Mouse (Mus musculus) ovary, postnatal 10 days (tissue): ENCODE measurements around the gene Hormad2.

Source experiments
- DNase-seq: peaks from one replicate; pipeline ENCODE4 v3.0.0; 2022; ENCODE audit warnings: low spot score

Hormad2 gene

DNA sequence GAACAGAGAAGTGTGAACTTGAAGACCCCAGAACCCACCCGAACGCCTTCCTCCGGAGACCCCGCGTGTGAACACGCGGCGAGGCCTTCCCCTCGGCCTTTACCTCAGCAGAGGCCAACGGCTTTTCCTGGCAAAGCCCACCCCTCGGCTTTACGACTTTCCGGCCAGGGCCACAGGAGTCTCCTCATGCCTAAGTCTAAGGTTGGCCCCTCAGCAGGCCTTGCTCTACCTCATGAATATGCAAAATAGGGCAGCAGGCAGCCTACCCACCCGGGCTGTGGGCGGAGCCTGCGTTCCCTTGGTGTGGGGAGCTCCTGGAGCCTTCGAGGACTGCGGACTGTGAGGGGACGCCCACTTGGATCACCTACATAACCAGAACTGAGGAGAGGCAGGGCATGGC lies at the start of gene Hormad2:
Hormad2 (minus strand) TSS at position 128 of the 400 bp plus-strand sequence.
- DNase-seq, result no peak

DNA sequence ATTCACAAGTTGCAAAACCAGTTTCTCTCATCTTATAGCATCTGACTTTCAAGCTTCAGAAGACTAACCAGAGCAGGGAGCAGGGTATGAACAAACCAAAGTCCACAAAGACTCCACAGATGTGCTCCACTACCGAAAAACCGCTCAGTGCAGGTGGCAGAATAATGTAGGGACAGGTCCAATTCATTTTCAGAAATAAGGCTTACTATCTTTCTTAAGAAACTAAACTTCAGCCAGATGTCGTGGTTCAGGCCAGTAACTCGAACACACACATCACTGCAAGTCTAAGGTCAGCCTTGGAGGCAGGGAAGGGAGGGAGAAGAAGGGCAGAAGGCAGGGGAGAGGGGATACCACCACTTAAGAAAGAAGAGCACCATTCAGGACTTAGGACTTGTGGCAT lies 48.3 kb upstream of the Hormad2 start:
- DNase-seq, result no peak

DNA sequence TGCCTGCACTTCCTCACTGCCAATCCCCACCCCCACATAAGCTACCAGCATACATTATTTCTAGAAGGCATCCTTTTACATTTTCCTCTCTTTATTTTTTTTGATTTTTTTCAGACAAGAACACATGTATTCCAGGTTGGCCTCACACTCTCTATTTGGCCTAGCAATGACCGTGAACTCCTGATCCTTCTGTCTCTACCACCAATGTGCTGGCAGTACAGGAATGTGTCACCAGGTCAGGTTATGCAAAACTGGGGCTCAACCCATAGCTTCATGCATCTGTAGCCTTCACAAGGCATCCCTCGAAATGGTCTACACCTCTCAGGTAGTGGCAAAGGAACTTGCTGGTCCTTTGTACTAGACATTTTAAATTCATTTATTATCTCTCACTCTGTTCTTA lies 47.9 kb upstream of the Hormad2 start:
- no peak for DNase-seq

DNA sequence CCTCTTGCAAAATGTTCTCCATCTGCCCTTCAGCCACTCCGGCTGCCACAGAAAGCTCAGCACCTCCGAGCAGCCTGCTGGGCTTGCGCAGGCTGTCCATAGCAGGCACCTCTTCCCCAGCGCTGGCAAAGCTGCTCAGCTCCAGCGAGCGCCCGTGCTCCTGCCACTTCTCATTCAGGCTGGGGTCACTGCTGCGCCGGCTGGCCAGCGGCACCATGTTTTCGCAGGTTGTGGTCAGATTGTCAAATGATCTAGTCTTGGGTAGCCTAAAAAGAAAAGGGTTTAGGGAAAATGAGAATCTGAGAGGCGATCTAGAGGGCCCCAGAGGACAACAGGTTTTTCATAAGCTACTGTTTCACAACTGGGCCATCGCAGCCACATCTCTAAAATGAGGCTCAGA lies 47.5 kb upstream of the Hormad2 start:
- DNase-seq, result no peak

DNA sequence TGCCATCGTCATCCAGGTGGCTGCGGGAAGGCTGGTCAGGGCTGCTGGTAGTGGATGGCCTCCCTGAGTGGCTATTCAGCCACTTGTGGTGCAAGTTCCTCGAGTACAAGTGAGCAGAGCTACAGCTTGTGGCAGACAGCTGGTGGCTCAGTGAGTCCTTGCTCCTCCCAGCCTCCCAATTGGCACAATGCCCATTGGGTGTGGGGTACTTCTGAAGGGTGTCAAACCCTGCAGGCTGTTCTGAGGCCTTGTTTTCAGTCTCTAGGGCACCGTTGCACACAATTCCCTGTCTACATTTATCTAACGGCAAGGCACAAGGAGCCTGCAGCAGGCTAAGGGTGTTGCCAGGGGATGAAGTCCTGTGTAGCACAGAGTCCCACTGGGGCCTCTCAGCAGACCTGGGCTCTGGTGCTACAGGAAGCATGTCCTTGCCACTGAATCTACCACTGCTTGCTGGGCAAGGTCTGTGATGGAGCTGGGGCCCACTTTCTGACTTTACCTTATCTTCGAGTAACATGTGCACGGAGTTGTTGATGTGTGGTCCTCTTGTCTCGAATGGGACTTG lies 46.6 kb upstream of the Hormad2 start:
- no peak for DNase-seq

DNA sequence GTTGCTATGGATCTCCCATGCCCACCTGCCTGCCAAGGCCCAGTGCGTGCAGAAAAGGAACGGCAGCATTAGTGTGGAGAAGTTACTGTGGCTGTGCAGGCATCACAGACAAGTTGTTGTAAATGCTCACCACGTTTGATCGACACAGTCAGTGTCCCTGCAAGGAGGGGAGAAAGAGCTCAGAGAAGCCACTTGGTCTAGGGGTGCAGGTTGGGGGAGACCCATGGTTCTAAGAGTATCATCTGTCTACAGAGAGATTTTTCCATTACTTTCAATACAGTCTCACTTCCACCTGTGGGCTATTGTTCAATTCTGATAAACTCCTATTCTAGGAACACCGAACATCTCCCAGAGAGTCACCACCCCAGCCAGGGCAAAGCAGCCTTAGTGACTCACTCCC lies 43.6 kb upstream of the Hormad2 start:
- DNase-seq, result no peak

DNA sequence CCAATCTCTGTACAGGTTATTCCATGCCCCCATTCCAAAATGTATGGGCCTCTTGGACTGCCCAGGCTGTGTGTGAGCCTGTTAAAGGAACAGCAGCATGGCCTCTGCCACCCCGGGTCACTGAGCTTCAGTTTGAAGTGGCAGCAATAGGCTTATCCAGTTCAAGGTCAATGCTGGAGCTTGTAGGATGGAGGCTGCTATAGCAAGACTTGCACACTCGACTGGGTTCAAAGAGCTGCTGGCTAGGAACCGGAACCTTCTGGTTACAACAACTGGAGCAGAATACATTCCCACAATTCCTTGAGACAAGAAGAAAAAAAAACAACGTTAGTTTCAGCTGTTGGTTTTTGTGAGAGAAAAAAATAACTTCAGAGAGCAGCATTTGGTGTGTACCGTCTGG lies 41.7 kb upstream of the Hormad2 start:
- no peak for DNase-seq

DNA sequence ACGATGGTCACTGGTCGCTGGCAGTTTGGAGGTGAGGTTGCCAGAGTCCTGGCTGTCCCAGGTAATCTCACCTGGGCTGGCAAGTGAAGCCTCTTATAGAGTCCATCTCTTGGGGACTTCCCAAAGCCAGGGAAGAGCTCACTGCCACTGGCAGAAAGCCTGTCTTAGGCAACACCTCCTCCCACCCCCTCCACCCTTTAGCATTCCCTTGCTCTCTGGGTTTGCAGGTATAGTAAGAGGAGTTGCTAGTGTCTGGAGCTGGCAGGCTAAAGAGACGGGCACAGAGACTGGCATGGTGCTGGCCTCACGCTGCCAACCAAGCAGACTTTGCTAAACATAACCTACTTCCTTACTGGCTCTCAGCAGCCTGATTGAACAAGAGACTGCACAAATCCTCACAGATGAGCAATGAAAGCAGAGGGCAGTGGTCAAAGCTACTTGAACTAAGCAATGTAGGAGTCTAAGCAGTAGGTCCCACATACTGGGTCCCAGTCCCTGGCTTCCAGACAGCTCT lies 35.3 kb upstream of the Hormad2 start:
- DNase-seq, result no peak

DNA sequence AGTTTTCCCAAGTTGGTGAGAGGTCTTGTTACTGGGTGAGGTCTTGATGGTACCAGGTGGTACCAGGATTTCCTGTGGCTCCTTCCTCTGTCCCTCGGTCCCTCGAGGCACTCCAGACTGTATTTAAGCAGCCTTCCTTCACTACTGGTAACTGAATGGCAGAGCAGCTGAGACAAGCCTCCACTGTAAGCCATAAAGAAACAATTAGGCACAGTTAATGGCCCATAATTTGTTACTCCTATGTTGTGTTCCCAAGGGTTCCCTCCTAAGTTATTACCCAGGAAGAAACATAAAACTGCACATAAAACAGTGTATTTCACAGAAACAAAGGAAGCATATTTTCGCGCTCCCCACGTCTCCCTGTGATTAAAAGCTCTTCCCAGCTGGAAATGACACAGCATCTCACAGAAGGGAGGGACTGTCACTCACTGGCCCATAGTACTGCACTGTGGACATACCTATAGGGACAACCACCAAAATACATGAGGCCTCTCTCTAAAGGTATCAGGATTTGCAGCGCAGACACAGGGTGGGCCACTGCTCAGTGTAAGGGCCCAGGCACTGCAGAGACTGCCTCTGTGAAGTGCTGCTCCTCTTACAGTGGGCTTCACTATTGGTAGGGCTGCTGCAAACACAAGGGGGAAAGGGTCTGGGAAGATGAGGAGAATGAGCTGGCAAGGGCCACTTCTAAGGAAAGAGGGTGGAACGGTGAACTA lies 31.7 kb upstream of the Hormad2 start:
- DNase-seq, result no peak

DNA sequence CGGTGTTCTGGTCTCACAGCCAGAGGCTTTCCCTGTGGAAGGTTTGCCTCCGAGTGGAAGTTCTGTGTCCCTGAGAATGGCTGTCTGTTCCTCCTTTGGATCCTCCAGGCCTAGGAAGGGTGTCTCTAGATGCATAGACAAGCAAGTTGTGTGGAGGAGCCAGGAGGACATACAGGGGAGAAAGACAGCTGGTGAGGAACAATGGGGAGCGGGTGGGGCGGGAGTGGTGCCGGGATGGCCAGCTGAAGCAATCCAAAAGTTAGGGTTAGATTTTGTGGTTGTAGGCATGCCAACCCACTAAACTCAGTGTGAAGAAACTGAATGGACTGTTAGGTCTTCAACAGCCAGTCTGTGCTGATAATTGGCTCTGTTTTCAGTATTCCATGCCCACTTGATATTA lies 30.8 kb upstream of the Hormad2 start:
- no peak for DNase-seq

DNA sequence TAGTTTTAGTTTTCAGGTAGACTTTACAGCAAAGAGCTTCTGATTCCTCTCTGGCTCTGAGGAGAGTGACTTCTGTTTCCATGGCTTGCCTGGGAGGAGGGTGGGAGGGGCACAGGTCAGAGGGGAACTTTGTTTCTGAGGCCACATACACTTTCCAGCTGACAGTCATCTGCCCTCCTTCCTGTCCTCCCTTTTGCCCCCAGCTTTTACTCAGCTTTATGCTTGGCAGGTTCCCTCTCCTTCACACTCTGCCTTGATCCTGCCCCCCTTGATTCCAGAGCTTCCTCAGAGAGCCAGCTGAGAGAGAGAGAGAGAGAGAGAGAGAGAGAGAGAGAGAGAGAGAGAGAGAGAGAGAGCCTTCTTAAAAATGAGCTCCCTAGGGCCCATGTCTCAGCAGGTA lies 30.3 kb upstream of the Hormad2 start:
- no peak for DNase-seq

DNA sequence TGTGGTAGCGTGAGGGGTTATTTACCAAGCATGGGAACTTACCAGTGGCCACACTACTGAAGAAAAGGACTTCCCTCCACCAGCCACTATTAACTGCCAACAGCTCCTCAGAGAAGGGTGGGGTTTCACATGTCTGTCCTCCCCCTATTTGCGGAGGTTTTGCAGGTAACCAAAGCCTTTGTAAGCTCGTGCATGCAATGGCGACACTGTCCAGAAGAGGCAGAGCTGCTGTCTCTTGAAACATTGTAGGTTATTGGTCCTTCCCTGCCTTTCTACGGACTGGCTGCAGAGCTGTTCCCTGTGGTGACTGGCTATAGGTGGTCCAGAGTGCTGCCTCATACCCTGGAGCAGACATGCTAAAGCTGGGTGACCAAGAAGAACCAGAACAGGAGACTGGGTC lies 28.2 kb upstream of the Hormad2 start:
- DNase-seq, result no peak

DNA sequence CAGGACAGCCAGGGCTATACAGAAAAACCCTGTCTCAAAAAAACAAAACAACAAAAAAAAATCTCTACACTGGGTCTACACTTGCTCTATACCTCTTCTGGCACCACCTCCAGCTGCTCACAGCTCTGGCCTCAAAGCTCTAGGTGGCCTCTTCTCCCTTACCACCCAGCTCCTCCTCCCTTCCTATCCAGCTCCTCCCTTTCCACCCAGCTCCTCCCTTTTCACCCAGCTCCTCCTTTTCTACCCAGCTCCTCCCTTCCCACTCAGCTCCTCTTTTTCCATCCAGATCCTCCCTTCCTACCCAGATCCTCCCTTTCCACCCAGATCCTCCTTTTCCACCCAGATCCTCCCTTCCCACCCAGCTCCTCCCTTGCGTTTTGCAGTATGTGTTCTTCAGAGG lies 26.5 kb upstream of the Hormad2 start:
- no peak for DNase-seq

DNA sequence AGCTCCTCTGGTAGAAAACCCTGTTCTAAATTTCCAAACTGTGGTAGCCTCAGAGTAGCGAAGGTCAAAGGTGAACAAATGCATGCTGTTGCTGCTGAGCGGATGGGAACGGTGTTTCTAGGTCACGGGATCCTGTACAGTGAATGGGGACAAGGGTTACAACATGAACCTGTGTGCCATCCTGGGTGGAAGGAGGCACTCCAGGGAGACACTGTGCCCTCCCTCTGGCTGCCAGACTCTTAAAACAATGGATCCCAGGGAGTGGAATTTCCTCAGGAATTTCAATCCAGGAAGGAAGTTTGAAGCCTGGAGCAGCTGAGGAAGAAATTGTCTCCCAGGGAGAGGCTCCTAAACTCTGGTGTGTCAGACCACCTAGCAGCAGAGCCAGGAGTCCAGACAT lies 25.3 kb upstream of the Hormad2 start:
- DNase-seq, result no peak

DNA sequence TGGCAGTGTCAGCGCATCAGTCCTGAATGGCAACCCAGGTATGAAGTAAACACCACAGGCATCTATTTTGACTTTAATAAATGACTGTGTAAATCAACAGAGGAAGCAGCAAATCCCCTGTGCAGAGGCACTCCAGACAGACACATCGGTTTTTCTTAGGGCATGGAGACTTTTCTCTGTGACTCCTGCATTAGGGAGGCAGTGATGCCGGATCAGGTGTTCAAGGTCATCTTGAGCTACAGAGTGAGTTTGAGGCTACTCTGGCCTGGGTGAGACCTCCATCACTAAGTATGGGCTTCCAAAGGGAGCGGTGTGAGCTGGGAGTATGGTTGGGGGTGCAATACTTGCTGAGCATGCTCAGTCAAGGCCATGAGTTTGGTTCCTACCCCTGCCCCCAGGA lies 23.7 kb upstream of the Hormad2 start:
- no peak for DNase-seq

DNA sequence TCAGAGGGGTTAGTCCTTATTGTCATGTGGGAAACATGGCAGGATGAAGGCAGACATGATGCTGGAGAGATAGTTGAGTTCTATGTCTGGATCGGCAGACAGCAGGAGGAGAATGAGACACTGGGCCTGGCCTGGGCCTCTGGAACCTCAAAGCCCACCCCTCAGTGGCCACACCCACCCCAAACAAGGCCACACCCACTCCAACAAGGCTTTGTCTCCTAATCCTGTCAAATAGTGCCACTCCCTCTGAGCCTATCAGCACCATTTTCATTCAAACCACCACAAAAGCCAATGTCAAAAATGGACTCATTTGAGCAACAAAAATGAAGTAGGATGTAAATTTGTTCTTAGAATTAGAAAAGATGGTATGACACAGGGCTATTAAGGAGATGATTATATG lies 23.3 kb upstream of the Hormad2 start:
- DNase-seq, result no peak

DNA sequence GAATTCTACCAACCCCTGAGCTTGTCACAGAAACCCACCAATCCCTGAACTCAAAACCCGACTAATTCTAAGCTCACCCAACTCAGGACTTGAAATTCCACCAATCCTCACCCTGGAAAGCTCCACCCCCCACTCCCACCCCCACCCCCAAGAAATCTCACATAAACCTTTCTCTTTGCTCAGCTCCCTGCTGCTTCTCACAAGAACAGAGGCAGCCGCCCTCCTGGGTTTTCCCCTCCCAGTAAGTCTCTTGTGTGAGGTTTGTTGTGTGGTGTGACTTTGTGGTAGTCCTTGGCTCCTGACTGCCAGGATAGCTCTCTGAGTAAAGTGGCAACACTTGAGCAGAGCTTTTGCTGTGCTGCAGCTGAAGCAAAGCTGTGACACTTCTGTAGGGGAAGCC lies 22.0 kb upstream of the Hormad2 start:
- DNase-seq, result no peak

DNA sequence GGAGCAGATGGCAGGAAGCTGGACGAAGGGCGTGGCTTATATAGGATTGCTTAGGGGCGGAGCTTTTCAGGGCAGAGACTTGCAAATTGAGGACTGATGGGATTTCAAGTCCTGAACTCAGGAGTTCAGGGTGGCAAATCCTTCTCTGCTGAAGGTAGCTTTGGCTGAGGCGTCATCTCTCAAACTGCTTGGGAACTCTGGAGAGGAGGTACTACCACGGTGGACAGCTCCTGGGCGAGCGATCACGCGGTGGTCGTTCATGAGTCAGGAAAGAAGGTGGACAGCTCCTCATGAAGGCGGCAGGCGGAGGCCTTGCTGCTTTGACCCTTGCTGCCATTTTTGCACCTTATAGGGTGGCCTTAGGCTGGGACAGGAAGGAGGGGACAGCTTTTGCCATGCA lies 20.2 kb upstream of the Hormad2 start:
- DNase-seq, result no peak

DNA sequence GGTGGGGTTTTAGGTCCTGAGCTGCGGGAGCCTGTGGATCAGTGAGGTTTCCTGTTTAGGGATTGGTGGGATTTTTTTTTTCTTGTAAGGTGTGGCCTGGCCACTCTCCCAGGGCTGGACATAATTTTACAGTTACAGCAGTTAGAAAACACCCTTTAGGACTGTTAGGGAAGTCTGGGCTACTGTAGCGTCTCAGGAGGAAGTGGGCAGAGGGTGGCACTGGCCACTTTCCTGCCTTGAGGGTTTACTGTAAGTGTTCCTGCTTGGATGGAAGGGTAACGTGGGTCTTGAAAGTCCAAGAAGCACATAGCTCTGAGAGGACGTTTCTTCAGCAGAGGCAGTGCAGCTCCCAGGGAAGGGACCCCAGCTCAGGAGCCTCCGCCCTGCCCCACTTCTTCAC lies 19.7 kb upstream of the Hormad2 start:
- no peak for DNase-seq

DNA sequence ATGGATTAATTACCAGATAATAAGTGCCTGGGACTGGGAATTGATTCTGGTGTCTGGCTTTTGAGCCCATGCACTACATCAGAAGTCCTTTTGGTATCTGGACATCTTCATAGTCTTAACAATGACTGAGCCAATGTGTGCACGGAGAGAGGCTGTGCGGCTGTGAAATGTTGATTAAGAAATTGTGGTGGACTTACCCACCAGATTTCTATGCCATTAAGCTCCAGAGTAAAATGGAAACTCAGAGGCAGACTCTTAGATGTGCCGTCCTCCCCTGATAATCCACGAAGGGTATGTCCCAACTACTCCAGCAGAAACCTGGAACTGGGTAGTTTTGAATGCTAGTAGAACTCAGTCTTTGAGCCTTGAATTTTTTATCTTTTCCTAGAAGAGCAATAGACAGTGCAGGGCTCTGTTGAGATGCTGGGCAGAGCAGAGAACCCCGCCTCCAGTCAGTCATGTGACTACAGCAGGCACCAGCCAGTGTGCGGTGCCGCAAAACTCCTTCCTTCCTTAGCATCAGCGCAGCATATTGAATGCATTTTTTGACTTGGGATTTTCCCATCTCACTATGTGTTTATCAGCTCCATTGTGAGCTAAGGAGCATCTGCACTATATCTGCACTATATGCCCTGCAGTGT lies 14.1 kb upstream of the Hormad2 start:
- no peak for DNase-seq

DNA sequence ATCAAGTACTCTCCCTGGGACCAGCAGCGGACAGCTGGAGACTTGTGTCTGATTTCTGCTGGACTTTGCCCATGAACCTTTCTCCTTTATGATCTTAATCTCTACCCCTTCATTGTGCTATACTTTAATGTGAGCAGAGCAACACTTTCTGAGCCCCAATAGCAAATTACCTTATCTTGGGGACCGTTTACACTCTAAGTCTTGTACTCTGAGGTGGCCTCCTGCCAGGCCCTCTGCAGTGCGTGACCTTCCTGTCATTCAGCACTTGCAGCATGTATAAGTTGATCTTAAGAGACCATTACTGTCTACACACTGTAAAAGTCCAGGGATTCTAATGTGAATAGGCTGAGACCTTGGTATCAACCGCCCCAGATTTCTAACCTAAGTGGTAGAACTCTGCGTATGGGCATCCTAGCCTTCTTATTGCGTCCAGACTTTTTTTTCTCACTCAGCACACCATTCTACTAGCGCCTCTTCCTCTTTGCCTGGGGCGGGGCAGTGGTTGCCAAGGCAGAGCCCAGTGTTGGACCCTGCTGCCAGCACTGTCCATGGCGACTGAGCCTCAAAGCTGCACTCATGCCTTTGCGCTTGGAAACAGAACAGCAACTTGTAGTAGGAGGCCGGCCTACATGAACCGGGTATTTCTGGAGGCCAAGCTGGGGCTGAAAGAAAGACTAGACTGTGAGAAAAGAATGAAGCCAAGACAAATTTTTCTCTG lies 11.7 kb upstream of the Hormad2 start:
- no peak for DNase-seq

DNA sequence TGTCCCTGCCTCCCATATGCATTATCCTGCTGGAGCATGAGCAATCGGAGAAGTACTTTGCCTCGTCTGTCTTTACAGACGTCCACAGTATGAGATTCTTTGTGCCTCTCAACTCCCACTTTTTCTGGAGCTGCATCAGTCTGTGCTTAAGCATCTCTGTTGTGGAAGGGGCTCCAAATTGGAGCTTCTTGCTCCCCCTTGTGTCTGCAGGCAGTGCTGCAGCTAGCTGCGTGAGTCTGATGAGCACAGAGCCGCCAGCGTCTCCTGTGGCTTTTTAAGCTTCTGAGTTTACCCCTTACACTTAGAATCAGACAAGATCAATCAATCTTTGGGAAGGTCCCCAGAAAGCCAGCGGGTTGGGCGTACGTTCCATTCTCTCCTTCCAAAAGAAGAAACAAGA lies 10.2 kb upstream of the Hormad2 start:
- no peak for DNase-seq
